Mouse (Mus musculus): Measurements from ENCODE around the gene L2hgdh. TPM values are rescaled to one million over a fixed set of nuclear protein-coding genes. Genes with fewer than 3 reads are reported as not detected.
A peak's percentile ranks its signal among the peaks of the same experiment; 100 is the strongest.

The L2hgdh gene
- polyA plus RNA-seq, 1 experiment = 11.9 TPM

- no peak overlapping the region for H3K27ac ChIP-seq (ENCODE audit: insufficient read depth, low read length)
- peaks cover 3% of the 10 kb centered on the region for H3K4me1 ChIP-seq (ENCODE audit: control insufficient read depth, insufficient read depth, low read length)
- WGBS = 80% methylated on average over 6 of the region's 6 CpGs
- H3K4me3 ChIP-seq (replicated peaks; ENCODE audit: insufficient read depth, low read depth, low read length) = no peak overlapping the region
- DNase-seq = no peak
- no peaks in the 10 kb centered on the region for H3K27me3 ChIP-seq (ENCODE audit: control insufficient read depth, insufficient read depth, low read length)
- no peak for TF ChIP-seq POLR2A (IDR thresholded peaks at IDR 0.05; ENCODE audit: borderline replicate concordance, insufficient read depth, low read length)
- no peak for TF ChIP-seq CTCF (IDR thresholded peaks at IDR 0.05; ENCODE audit: borderline replicate concordance, insufficient read depth, low read depth, low read length)
Measured at GRCm38 (mm10) chr12:69760014-69760413, 35.3 kb upstream of the L2hgdh start.

GRCm38 (mm10) chr12:69759267-69759885 is 34.7 kb upstream of the L2hgdh start:
- no peak for DNase-seq
- no peak for TF ChIP-seq CTCF (IDR thresholded peaks at IDR 0.05; ENCODE audit: borderline replicate concordance, insufficient read depth, low read depth, low read length)
- no peak for TF ChIP-seq POLR2A (IDR thresholded peaks at IDR 0.05; ENCODE audit: borderline replicate concordance, insufficient read depth, low read length)
- no peaks in the 10 kb centered on the region for H3K27me3 ChIP-seq (ENCODE audit: control insufficient read depth, insufficient read depth, low read length)
- WGBS = 73% methylated on average over 7 of the region's 7 CpGs
- H3K4me3 ChIP-seq (replicated peaks; ENCODE audit: insufficient read depth, low read depth, low read length) = no peak overlapping the region
- H3K4me1 ChIP-seq (ENCODE audit: control insufficient read depth, insufficient read depth, low read length) = peaks cover 3% of the 10 kb centered on the region
- no peak overlapping the region for H3K27ac ChIP-seq (ENCODE audit: insufficient read depth, low read length)

- H3K4me1 ChIP-seq (ENCODE audit: control insufficient read depth, insufficient read depth, low read length) = peaks cover 3% of the 10 kb centered on the region
- H3K27me3 ChIP-seq (ENCODE audit: control insufficient read depth, insufficient read depth, low read length) = no peaks in the 10 kb centered on the region
- H3K4me3 ChIP-seq (replicated peaks; ENCODE audit: insufficient read depth, low read depth, low read length) = peak overlapping the region; percentile 16
- 25% methylated on average over 22 of the region's 22 CpGs for whole genome bisulfite sequencing
- no peak overlapping the region for H3K27ac ChIP-seq (ENCODE audit: insufficient read depth, low read length)
- TF ChIP-seq CTCF (IDR thresholded peaks at IDR 0.05; ENCODE audit: borderline replicate concordance, insufficient read depth, low read depth, low read length) = no peak
- peak; percentile 34 for DNase-seq
Measured at GRCm38 (mm10) chr12:69758221-69759185, 33.8 kb upstream of the L2hgdh start.

- peak overlapping the region; percentile 46 for H3K27ac ChIP-seq (ENCODE audit: insufficient read depth, low read length)
- TF ChIP-seq POLR2A (IDR thresholded peaks at IDR 0.05; ENCODE audit: borderline replicate concordance, insufficient read depth, low read length) = peak; percentile 16; the same call in 1 of the 2 replicates
- peak; percentile 81 for TF ChIP-seq CTCF (IDR thresholded peaks at IDR 0.05; ENCODE audit: borderline replicate concordance, insufficient read depth, low read depth, low read length)
- no peaks in the 10 kb centered on the region for H3K27me3 ChIP-seq (ENCODE audit: control insufficient read depth, insufficient read depth, low read length)
- WGBS = 2% methylated on average over 22 of the region's 22 CpGs
- H3K4me3 ChIP-seq (replicated peaks; ENCODE audit: insufficient read depth, low read depth, low read length) = peak overlapping the region; percentile 49
- H3K4me1 ChIP-seq (ENCODE audit: control insufficient read depth, insufficient read depth, low read length) = peaks cover 3% of the 10 kb centered on the region
- peak; percentile 87 to 90 for DNase-seq
Measured at GRCm38 (mm10) chr12:69757418-69758141, 32.9 kb upstream of the L2hgdh start.

GRCm38 (mm10) chr12:69756015-69756414 is 31.3 kb upstream of the L2hgdh start:
- TF ChIP-seq POLR2A (IDR thresholded peaks at IDR 0.05; ENCODE audit: borderline replicate concordance, insufficient read depth, low read length) = no peak
- no peak for TF ChIP-seq CTCF (IDR thresholded peaks at IDR 0.05; ENCODE audit: borderline replicate concordance, insufficient read depth, low read depth, low read length)
- H3K4me1 ChIP-seq (ENCODE audit: control insufficient read depth, insufficient read depth, low read length) = peaks cover 3% of the 10 kb centered on the region
- 87% methylated on average over 5 of the region's 5 CpGs for WGBS
- H3K4me3 ChIP-seq (replicated peaks; ENCODE audit: insufficient read depth, low read depth, low read length) = no peak overlapping the region
- DNase-seq = no peak
- no peak overlapping the region for H3K27ac ChIP-seq (ENCODE audit: insufficient read depth, low read length)
- H3K27me3 ChIP-seq (ENCODE audit: control insufficient read depth, insufficient read depth, low read length) = no peaks in the 10 kb centered on the region

- no peaks in the 10 kb centered on the region for H3K27me3 ChIP-seq (ENCODE audit: control insufficient read depth, insufficient read depth, low read length)
- no peak overlapping the region for H3K27ac ChIP-seq (ENCODE audit: insufficient read depth, low read length)
- DNase-seq = no peak
Measured at GRCm38 (mm10) chr12:69753936-69754335, 29.3 kb upstream of the L2hgdh start.

GRCm38 (mm10) chr12:69751864-69752341 is 27.2 kb upstream of the L2hgdh start:
- TF ChIP-seq CTCF (IDR thresholded peaks at IDR 0.05; ENCODE audit: borderline replicate concordance, insufficient read depth, low read depth, low read length) (no peak), POLR2A (IDR thresholded peaks at IDR 0.05; ENCODE audit: borderline replicate concordance, insufficient read depth, low read length) (no peak)
- WGBS = 52% methylated on average over 10 of the region's 10 CpGs

More at GRCm38 (mm10) chr12:69753936-69754335, 29.3 kb upstream of the L2hgdh start:
- TF ChIP-seq CTCF (IDR thresholded peaks at IDR 0.05; ENCODE audit: borderline replicate concordance, insufficient read depth, low read depth, low read length) = no peak
- TF ChIP-seq POLR2A (IDR thresholded peaks at IDR 0.05; ENCODE audit: borderline replicate concordance, insufficient read depth, low read length) = no peak
- H3K4me3 ChIP-seq (replicated peaks; ENCODE audit: insufficient read depth, low read depth, low read length) = no peak overlapping the region
- peaks cover 3% of the 10 kb centered on the region for H3K4me1 ChIP-seq (ENCODE audit: control insufficient read depth, insufficient read depth, low read length)
- 64% methylated on average over 5 of the region's 5 CpGs for WGBS

More at GRCm38 (mm10) chr12:69751864-69752341, 27.2 kb upstream of the L2hgdh start:
- H3K4me1 ChIP-seq (ENCODE audit: control insufficient read depth, insufficient read depth, low read length) = peaks cover 3% of the 10 kb centered on the region
- H3K4me3 ChIP-seq (replicated peaks; ENCODE audit: insufficient read depth, low read depth, low read length) = no peak overlapping the region
- no peaks in the 10 kb centered on the region for H3K27me3 ChIP-seq (ENCODE audit: control insufficient read depth, insufficient read depth, low read length)
- H3K27ac ChIP-seq (ENCODE audit: insufficient read depth, low read length) = no peak overlapping the region
- no peak for DNase-seq
